Mouse (Mus musculus) kidney, postnatal 25 days (tissue): Measurements from ENCODE around the gene Gm26965.
"Not testable (repeated sequence)": the region's sequence is repeated elsewhere in the genome, so short reads cannot be mapped to it uniquely, and the experiment has no call there.

Experiments
- DNase-seq, 2 experiments: peaks; one replicate each; pipeline ENCODE4 v3.0.0; 2021; ENCODE audit warnings: mixed read lengths in 2 of 2

Gm26965 gene

DNA sequence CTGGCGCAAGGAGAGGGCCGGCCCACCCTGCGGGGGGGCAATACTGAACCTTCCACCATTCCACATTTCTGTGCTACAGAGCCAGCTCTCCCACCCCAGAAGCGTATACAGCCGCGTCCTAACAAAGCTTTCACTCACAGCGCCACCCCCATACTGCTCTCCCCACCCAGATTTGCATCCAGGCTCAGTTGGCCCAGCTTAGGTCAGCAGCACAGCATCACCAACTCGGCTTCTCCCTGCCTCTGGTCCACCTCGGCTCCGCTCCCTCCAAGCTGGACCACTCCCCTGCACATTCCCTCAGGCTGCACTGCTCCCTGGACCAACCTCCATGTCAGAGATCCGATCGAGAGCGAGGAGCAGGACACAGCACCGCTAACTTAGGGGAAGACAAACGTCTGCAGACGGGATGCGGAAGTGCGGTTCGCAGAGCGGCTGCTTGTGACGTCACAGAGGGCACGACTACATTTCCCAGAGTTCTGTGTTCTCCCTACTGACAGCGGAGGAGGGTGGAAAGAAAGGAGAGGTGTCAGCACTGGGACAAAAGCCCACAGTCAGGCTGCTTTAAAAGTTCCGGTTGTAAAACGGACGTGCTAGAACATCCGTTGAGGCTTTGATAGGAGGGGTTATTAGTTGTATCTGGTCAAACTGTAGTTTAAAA, at the start of gene Gm26965, which contains the start of gene Zfp87:
TSS of gene Gm26965 (minus strand) at position 399 of the 658 bp plus-strand sequence.
TSS of gene Zfp87 (minus strand) at position 425 of the 658 bp plus-strand sequence.
- DNase-seq, result peak; percentile 95 to 96

DNA sequence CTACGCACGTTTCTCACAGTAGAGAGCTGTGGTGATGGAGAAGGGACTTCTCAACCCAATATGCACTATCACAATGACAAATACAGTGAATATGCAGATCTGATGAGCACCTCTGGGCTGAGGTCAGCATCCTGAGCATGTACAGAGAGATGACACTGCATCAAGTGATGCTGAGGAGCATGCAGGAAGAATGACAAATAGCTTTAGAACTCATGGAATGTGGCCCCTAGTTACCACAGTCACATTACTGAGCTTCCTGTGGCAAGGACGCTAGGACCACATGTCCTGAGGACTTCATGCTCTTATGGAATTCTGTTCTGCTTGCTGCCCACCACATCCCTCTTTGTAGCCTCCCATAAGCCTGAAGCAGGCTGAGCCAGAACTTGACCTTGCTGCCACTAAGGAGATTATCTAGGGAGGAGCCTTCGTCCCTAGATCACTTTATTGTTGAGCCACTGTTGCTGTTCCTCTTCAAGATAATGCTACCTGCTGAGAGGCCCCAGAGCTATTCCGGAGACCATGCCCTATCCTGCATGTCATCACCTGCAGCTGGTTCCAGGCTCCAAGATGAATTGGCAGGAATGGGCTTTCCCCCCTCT, 46.7 kb upstream of the Gm26965 start:
- no peak for DNase-seq

DNA sequence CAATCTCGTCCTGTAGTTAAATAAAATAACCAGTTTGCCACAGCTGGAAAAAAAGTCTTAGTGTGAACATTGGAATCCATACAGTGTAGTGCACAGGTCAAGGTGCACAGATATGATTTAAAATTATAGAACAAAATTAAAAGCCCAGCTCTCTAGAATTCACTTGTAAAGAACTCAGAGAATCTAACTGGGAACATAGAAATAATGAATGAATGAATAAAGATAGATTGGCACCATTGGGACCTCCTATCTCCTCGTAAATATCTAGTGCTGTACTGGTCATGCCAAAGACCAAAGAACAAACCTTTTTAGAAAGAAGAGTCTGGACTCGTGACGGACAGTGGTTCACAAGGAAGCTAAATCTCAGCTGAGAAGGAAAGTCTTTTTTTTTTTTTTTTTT, 27.8 kb upstream of the Gm26965 start, which contains the start of gene Zfp748:
TSS of gene Zfp748 (minus strand) at position 101 of the 400 bp plus-strand sequence.
- no peak for DNase-seq

DNA sequence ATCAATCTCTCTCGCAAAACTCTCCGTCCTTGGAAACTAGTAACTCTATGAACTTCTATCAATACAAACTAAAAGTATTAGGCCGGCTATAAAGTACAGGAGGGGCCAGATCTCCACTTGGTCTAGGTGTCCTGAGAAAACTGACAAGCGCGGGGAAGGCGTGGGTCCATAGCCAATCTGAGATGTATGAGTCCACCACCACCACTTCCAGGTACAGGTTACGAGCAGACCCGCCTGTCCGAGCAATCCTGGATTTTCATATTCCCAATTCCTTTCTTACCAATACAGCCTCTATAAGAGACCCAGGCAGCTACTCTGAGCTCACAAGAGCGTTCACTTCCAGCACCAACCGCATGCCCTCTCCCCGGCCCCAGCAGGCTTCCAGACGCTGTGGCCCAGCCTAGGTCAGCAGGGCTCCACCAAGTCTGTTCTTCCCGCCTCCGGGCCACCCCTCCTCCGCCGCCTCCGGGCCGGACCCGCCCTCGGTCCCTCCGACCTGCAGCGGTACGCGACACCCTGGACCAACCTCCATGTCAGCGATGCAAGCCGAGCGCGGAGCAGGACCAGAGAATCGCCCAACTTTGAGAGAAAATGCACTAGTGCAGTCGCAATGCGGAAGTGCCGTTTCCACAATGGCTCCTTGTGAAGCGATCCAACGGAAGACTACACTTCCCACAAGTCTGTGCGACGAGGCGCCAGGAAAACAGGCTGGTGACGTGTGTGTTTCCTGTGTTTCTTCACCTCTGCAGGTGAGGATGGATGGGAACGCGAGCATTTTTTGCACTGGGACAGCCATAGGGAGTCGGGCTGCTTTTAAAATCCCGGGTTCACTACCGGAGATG, 26.8 kb upstream of the Gm26965 start:
- DNase-seq, result peak; percentile 90 to 94

DNA sequence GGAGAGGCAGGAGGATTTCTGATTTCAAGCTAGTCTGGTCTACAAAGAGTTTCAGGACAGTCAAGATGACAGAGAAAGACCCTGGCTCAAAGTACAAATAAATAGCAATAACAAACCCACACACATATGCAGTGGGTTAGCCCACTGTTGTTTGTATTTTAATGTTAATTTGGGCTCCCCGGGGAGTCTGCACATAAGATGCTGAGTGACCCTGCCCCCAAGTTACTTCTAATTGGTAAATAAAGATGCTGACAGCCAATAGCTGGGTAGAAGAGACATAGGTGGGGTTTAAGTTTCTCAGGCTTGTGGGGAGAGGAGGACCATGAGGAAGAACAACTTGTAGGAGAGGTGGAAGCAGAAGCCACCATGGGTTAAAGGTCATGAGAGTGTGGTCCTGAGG, 20.0 kb upstream of the Gm26965 start:
- no peak for DNase-seq

DNA sequence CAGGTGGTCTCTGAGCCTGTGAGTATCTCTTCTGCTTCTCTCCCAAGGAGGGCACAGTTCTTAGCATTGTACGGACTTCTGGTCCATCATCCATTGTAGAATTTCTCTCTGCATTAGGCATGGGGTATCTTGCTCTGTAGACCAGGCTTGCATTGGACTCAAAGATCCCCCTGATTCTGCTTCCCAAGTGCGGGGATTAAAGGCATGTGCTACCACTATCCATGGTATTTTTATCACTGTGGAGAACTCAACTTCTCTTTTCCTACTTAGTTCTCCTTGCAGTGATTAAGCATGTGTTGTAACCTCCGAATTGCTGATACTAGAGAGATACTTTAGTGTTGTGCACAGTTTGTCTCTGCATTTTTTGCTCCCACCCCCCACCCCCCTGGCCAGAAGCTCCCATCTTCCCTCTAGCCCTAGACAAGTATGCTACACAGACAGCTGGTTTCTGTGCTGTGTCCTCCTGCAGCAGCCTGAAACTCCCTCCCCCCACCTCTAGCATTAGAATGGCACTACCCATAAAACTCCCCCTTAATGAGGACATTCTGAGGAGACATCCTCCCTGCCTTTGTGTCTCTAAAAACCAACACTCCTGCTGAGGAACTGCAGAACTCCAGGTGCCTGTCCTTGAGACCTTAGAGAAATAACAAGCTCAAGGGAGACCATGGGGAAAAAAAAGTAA, 1.2 kb upstream of the Gm26965 start:
- no peak for DNase-seq

DNA sequence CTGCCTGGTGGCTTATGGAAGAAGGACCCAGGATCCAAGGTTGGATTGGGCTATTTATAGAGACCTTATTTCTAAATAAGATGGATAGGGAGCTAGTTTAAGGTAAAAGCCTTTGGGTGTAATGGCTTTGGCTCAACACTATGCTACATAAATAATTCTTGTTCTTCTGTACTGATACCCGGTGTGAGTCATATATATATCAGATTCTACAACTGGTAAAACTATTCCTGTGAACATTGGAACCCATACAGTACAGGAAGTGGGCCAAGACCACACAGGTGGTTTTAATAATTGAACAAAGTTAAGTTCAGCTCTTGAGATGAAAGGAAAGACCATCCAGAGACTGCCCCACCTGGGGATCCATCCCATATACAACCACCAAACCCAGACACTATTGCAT, 25.0 kb downstream of the Gm26965 start:
- no peak for DNase-seq

DNA sequence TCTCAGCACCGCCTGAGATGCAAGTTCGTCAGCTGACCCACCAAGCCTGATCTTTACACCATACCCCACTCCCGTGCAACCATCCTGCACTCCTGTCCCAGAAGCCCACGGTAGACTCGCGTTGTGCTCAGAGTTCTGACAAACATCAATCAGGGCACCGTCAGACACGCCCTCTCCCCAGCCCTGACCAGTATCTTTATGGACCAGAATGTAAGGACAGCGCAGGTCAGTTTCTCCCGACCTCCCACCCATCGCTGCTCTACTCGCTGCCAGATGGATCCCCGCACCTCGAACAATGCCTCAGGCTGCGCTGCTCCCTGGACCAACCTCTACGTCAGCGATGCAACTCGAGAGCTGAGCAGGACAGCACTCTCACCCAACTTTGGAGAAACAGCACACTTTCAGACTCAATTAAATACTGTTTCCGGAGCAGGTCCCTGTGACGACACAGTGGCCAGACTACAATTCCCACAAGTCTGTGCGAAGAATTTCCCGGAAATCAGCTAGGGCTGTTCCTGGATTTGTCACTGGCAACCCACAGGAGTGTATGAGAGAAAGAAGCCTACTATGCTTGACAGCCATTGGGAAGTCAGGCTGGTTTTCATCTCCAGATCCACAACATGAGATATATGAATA, 25.7 kb downstream of the Gm26965 start, which contains the start of gene Zfp58:
TSS of gene Zfp58 (minus strand) at position 472 of the 636 bp plus-strand sequence.
- DNase-seq, result peak; percentile 87 to 89

DNA sequence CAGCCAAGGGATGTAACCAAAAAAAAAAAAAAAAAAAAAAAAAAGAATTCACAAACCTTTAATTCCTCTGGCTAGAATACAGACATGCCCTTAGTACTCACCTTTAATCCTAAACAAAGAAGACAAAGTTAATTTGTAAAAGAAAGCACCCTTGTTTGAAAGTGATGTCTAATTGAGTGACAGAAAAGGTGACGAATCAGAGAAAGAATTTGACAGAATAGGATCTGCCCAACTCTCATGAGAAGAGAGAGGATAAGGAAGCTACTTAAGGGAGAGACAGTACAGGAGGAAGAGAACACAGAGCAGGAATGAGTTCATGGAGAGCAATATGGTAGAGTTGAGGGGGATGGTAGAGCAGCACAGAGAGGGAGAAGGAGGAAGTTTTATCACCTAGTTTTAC, 30.3 kb downstream of the Gm26965 start:
- DNase-seq, result no peak

DNA sequence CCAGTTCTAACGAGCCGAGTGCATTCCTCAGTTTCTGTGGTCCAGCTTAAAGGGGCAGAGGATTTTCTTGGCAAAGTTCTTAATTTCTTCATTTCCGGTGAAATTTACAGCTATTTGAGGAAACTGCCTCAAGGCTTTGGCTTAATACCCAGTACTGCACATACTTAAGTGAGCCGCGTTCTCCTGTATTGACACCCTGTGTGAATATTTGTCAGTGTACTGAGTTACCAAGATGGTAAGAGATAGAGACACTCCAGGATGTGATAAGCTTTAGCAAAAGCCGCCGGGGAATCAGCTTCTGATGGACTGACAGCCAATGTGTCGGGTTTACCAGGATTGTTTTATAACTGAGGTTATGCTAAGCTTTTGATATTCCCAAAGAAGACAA, 41.5 kb downstream of the Gm26965 start:
- DNase-seq, result no peak

DNA sequence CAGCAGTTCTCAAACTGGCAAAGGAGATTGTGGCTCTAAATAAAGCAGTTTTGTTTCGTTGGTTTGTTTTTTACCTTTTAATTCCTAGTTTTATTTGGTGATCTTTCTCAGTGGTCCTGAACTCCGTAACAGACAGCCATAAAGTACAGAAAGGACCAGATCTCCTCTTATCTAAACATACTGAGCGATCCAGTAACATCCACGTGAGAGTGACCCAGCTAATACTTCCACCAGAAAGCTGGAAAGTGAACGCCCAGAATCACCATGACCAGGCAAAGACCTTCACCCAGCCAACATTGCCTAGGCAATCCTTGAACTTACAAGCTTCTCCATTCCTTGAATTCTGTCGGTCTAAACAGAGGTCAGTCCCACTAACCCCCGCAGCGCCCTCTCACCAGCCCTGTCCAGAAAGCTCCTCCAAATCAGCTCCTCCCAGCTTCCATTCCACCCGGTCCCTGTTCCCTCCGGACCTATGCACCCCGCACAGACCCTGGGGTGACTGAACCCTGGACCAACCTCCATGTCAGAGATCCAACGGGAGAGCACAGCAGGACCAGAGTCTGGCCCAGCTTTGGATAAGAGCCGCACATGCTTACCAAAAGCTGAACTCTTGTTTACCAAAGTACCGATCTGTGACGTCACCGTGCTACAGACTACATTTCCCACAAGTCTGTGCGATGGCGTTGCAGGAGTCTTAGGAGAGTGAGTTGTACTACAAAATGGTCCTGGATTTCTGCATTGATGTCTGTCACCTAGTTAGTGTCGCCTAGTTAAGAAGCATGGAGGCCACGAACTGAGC, 42.1 kb downstream of the Gm26965 start, which contains the start of gene Zfp874b:
TSS of gene Zfp874b (minus strand) at position 634 of the 799 bp plus-strand sequence.
- peak; percentile 94 to 95 for DNase-seq

DNA sequence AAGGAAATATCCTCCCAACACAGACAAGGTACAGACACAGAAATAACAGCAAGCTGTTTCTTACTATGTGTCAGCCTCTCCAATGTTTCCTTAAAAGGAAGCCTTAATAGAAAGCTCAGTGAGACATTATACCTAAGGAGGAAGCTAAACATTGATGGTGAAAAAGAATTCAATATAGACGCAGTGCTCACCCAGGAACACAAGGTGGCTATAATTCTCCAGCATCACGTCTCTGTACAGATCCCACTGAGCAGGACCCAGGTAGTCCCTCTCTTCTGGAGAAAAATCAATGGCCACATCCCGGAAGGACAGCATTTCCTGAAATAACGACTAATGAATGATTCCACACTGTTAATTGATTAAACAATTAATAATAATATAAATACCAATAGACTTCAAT, 44.4 kb downstream of the Gm26965 start:
- no peak for DNase-seq

DNA sequence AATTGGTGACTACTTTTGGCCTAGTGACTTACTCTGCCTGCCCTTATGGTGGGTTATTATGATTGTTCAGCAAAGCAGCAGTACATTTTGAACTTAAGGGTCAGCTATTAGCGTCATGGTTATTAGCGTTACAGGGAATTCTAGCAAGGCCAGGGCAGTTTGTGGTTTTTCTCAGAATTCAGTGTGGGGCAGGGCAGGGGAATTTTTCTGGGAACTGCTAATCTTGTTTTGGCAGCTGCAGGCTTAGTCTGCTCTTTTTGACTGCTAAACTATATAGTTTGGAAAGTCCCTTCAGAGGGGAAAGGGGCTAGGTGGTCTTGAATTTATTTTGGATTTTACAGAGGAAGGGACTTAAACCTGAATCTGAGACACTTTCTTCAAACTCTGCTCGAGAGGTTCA, 56.7 kb downstream of the Gm26965 start:
- DNase-seq, result no peak

DNA sequence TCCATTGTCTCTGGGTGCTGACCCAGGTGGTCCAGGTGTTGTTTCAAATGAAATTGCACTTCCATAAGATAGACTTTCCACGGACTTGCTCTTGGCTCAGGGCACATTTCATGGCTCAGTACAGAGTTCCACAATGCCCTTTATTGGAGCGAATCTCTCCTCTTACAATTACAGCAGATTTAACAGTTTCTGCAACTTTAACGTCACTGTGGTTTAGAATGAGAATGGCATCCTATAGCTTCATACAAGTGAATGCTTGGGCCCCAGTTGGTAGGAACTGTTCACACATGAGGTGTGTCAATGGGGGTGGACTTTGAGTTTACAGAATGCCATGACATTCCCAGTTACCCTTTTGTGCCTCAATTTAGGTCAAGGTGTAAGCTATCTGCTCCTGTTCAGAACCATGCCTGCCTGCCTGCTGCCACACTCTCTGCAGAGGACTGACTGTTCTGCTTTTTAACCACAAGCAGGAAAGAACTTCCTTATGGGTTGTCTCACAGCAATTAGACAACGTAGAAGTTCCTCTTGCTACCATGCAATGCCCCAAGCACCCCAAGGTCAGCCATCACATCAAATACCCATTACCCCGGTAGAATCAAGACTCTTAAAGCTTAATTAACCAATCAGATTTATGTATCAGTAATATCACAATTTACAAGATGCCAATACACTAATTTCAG, 62.3 kb downstream of the Gm26965 start:
- DNase-seq, result not testable (repeated sequence)

DNA sequence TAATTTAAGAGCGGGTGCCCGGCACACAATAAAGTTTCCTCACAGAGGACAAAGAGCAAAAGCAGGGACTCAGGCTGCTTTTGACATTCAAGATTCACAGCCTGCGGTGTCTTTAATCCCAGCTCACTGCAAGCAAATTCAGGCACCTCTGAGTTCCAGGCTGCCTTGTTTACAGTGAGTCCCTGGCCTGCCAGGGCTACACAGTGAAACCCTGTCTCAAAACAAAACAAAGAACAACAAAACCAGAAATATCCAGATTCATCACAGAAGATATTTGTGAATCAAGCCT, 74.0 kb downstream of the Gm26965 start:
- DNase-seq, result peak; percentile 20 to 38

DNA sequence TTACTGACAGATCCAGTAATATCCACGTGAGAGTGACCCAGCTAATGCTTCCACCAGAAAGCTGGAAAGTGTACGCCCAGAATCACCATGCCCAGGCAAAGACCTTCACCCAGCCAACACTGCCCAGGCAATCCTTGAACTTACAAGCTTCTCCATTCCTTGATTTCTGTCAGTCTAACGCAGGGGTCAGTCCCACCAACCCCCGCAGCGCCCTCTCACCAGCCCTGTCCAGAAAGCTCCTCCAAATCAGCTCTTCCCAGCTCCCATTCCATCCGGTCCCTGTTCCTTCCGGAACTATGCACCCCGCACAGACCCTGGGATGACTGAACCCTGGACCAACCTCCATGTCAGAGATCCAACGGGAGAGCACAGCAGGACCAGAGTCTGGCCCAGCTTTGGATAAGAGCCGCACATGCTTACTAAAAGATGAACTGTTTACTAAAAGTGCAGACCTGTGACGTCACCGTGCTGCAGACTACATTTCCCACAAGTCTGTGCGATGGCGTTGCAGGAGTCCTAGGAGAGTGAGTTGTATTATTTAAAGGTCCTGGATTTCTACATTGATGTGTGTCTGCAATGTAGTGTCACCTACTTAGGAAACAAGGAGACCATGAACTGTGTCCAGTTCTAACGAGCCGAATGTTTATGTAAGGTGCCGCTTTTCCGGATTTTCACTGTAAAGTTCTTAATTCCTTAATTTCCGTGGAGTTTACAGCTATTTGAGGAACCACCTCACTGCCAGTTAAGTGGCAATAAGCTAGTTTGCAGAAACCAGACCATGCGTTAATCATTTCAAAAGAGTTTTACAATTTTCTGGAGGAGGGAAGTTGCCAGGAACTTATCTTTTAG, 74.6 kb downstream of the Gm26965 start, which contains the start of gene Zfp874a:
TSS of gene Zfp874a (minus strand) at position 453 of the 849 bp plus-strand sequence.
- peak; percentile 96 for DNase-seq
